Mouse (Mus musculus) inflammation-experienced regulatory T-cells (primary cell): ENCODE data around the gene Emid1. TPM values are rescaled to one million over a fixed set of nuclear protein-coding genes. Genes with fewer than 3 reads are reported as not detected.

Experiments used
- polyA plus RNA-seq, 2 experiments: library from polyadenylated mRNA; unstranded; fragments of 100-300 nt; shearing (Covaris generic); gene quantifications; one replicate each; pipeline ENCODE4 v1.2.1; 2017

Gene Emid1
- 1 to 10 TPM; 1.8 to 4.3 TPM for polyA plus RNA-seq

DNA sequence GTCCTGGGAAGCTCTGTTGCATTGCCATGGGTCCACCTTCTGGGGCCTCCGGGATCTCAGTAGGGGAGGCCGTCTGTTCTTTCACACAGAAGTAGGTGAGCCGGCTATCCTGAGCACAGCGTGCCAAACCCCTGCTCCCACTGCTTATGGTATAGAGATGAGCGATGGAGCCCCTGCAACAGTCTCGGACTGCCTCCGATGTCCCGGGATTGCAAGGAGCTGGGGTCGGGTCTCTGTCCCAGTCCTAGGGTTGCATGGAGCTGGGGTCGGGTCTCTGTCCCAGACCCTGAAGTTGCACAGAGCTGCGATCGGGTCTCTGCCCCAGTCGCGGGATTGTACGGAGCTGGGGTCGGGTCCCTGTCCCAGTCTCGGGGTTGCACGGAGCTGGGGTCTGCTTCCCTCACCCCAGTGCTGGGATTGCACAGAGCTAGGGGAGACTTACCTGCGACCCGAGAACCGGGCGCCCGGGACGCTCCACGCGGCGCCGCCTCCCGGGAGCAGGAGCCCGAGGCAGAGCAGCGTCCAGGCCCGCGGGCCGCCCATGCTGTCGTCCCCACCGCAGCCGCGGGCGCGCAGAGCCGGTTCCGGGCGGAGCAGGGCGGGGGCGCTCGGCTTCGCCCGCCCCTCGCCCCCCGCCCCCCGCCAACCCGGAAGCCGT, at the start of gene Emid1:
Gene Emid1 (minus strand): TSS at position 578 of the 658 bp plus-strand sequence.

DNA sequence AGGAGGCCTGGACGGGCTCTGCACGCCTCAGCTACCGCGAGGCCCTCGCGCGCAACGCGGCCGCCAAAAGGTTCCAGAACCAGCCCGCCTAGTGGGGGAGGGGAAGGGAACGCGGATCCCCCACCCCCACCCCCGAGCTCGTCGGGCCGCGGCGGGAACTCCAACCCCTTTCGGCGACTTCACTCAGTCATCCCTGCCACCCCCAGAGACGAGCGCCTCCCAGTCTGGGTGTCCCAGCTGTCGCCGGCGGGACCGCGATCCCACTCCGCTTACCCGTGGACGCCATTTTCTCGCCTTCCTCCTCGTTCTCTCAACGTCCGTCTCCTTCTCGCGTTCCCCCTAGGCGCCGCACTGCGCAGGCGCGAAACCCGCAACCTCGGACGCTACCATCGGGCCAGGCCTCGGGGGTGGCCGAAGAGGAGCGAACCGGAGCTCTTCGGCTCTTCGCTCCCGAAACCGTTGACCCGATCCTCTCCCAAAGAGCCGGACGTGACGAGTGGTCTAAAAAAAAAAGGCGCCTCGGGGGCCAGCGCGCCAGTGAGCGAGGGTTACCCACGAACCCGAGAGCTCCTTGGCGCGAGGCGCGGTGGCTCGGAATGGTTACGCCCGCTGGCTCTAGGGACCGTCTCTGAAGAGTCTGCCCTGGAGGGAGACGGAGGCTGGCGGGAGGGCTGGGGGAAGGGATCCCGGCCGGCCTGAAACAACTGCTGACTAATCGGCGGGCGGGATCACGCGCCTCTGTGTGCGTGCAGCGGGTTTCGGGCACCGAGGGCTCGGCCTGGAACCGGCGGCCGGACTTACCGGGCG, 53.1 kb downstream of the Emid1 start, which contains the start of the genes Rhbdd3 and Ewsr1:
Gene Rhbdd3 (plus strand): TSS at position 191 of the 807 bp plus-strand sequence.
Gene Ewsr1 (minus strand): TSS at position 531 of the 807 bp plus-strand sequence.

DNA sequence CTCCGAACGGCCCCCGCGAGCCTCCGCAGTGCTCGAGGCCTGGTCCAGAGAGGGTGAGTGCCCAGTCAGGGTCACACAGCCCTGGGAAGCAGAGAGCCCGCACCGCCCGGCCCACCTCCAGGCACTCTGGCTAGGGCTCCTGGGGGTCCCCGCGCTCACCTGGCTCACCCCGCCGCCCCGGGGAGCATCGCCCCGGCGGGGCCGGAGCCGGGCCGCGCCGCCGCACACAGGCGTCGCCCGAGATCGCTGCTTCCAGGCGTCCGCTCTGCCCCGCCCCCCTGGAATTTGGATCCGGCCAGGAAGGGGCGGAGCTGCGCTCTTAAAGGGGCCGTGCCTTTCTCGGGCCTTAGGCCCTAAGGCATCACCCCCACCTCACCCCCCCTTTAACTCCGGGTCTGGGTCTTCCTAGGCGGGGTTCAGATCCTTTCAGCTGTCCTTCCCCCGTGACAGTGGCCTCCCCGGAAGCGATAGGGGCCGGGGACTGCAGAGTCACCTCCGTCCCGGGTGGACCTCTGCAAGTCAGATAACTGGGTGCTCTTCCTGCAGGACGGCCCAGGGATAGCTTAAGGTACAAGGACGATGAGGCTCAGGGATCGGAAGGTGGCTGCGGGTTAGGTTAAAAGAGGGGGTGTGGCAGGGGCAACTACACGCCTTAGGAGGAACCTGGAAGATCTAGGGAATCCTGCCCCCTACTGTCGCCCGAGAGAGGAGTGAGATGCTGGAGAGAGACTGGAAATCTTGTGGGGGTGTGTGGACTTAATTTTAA, 86.8 kb downstream of the Emid1 start, which contains the start of gene Gas2l1:
Gene Gas2l1 (minus strand): TSS at position 272 of the 766 bp plus-strand sequence.

DNA sequence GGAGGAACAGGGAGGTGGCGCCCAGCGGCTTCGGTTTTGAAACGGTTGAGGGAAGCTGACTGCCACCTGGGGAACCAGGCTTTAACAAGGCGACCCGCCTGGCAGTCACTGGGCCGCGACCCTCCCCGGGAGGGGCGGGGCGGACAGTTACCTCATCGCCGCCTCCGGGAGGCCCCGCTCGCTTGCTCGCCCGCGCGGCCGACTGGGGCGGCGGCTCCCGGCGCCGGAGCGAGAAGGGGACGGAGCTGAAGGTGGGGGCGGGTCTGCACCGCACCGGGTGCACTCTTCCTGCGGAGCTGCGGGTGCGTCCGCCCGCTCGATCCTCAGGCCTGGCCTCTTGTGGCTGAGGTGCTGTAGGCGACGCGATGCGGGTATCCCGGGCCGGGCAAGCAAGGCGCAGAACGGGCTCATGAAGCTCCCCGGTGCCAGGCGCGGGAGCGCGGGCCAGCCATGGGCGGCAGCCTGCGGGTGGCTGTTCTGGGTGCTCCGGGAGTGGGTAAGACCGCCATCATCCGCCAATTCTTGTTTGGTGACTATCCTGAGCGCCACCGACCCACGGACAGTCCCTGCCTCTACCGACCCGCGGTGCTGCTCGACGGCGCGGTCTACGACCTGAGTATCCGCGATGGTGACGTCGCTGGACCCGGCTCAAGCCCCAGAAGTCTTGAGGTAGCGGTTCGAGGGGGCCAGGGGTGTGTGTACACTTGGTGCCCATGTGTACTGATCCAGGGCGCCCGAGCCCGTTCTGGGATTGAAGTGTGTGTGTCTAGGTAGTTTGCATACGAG, 94.0 kb downstream of the Emid1 start, which contains the start of gene Rasl10a:
Gene Rasl10a (plus strand): TSS at position 273 of the 786 bp plus-strand sequence.

Other genes with a start within 250 kb of the Emid1 start
- gene Nefh, start 204.2 kb downstream of the Emid1 start, polyA plus RNA-seq: 10 to 100 TPM in 1 of 2 experiments, 1 to 10 TPM in 1; 6.2 to 11.8 TPM
- 100 to 1,000 TPM in 1 of 2 experiments, 10 to 100 TPM in 1; 87.7 to 127 TPM for gene Ap1b1, start 165.4 kb downstream of the Emid1 start, polyA plus RNA-seq
- gene Rasl10a, start 94.1 kb downstream of the Emid1 start, polyA plus RNA-seq: not detected
- 10 to 100 TPM in 1 of 2 experiments, 1 to 10 TPM in 1; 5.1 to 12.5 TPM for gene Gas2l1, start 86.9 kb downstream of the Emid1 start, polyA plus RNA-seq
- 10 to 100 TPM in 1 of 2 experiments, 1 to 10 TPM in 1; 8.6 to 11.0 TPM for gene Rhbdd3, start 53.3 kb downstream of the Emid1 start, polyA plus RNA-seq
- gene Ewsr1, start 53.0 kb downstream of the Emid1 start, polyA plus RNA-seq: 100 to 1,000 TPM; 654 to 738 TPM
- gene Kremen1, start 109.3 kb upstream of the Emid1 start, polyA plus RNA-seq: 10 to 100 TPM in 1 of 2 experiments, 1 to 10 TPM in 1; 7.0 to 22.4 TPM